Mouse (Mus musculus) stomach, postnatal 0 days (tissue): ENCODE data around the gene Agr2.

Experiments
- CTCF ChIP-seq: IDR thresholded peaks from 2 replicates; pipeline ENCODE4 v1.5.1; 2016; ENCODE audit warnings: antibody characterized with exemption, low read depth, mild to moderate bottlenecking, moderate library complexity
- EP300 ChIP-seq: optimal IDR thresholded peaks from 2 replicates; pipeline ENCODE3; 2016; ENCODE audit warnings: antibody characterized with exemption

- TF ChIP-seq CTCF (peak; percentile 73), EP300 (no peak)
Observed at GRCm38 (mm10) chr12:35957235-35957634, 35.5 kb upstream of the Agr2 start.
